Mouse (Mus musculus): ENCODE measurements at regions not wholly inside any gene's neighbourhood (a gene's known extent, or its start where the extent isn't known, plus 50 kb on each side); places are given as distances from the start of the nearest gene placed in this dataset.

- DNase-seq (ENCODE audit: low spot score in 2 of 2): no peak
Observed at GRCm38 (mm10) chr2:139120905-139121304, 372.8 kb upstream of the Sptlc3 start.

GRCm38 (mm10) chr2:139132121-139132520, 361.6 kb upstream of the Sptlc3 start:
- DNase-seq (ENCODE audit: low spot score in 2 of 2): no peak

GRCm38 (mm10) chr2:139147004-139147403, 346.7 kb upstream of the Sptlc3 start:
- DNase-seq (ENCODE audit: low spot score in 2 of 2): no peak

DNA sequence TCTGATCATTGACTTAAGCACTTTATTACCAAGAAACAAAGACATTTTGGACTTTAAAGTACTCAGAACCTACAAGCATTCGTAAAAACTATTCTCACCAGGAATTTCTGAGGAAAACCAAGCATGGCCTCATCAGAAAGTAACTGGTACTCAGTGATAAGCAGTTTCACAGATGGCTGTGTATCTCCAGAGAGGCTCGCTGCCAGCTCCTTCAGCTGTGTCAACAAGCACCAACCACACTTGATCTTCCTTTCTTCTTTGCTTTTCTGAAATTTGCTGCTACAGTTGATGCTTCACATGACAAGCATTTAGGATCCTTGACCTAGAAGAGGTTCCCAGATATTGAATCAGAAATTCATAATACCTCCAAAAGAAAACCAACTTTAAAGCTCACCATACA, 314.1 kb upstream of the Sptlc3 start:
- no peak for DNase-seq (ENCODE audit: low spot score in 2 of 2)

GRCm38 (mm10) chr2:139198281-139198680, 295.4 kb upstream of the Sptlc3 start:
- no peak for DNase-seq (ENCODE audit: low spot score in 2 of 2)

DNA sequence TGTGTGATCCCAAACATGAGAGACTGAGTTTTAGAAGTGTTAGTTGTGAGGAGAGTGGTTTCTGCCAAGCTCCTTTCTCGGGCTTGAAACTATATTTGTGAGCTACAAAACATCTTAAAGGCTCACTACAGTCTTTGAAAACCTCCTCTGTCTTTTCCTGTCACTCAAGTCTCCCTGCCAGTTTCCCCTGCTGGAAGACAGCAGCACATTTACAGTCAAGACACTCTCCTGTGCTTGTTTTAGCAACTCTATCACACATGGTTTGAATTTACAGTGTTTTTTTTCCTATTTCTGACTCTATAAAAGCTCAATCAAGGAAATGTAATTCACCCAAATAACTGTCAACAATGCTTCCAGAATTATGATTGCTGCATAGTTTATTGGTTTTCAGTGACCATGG, 286.1 kb upstream of the Sptlc3 start:
- no peak for DNase-seq (ENCODE audit: low spot score in 2 of 2)

- no peak for DNase-seq (ENCODE audit: low spot score in 2 of 2)
Observed at GRCm38 (mm10) chr2:139220757-139221400, 272.8 kb upstream of the Sptlc3 start.

- no peak for DNase-seq (ENCODE audit: low spot score in 2 of 2)
Observed at GRCm38 (mm10) chr2:139230453-139230852, 263.3 kb upstream of the Sptlc3 start.

DNA sequence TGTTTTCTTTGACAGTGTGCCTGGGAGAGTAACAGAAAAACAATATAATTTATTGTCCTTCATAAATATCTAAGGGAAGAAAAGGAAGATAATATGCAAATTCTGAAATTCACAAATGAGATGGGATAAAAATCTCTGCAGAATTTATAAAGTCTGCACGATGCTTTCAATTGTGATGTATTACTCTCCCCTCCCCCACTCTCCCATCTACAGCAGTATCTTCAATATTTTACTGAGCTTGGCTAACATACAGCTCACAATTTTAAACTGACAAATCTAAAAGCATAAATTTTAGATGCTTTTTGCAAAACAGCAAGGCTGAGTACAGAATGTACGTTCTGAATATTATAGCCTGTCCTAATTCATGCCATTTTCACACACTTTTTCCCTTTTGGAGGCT, 243.6 kb upstream of the Sptlc3 start:
- DNase-seq (ENCODE audit: low spot score in 2 of 2): no peak

DNA sequence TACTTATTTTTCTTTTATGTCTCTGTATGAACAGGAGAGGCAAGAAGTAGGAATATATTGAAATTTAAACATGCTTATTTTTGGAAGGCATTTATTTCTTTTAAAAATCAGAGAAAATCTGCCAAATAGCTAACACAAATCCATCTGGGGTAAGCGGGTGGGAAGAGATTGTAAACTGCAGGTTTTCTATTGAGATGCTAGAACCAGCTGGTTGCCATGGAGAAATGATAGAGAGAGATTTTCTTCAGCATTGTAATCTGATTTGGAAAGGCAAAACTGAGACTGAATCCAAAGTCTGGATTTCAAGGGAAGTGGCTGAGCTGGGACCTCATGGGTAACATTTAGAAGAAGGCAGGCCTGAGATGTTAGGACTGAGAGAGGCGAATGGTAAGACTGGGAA, 226.6 kb upstream of the Sptlc3 start:
- DNase-seq (ENCODE audit: low spot score in 2 of 2): no peak

GRCm38 (mm10) chr2:139276581-139276980, 217.1 kb upstream of the Sptlc3 start:
- no peak for DNase-seq (ENCODE audit: low spot score in 2 of 2)

DNA sequence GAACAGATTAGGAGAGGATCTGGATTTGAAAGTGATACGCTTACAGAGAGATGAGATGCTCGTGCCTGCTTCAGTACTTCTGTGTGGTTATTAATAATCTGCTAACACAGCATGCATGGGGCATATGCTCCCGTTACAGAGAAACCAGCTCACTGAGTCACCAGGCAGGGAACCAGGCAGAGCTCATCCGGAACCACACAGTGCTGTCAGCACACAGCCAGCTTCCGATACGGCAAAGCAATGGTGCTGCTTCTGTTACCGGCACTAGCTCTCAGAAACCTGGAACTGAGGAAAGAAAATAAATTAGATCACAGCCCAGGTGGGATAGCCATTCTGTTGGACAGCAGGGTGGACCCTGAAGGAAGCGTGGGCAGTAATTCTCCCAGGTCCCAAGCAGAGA, 216.1 kb upstream of the Sptlc3 start:
- no peak for DNase-seq (ENCODE audit: low spot score in 2 of 2)

DNA sequence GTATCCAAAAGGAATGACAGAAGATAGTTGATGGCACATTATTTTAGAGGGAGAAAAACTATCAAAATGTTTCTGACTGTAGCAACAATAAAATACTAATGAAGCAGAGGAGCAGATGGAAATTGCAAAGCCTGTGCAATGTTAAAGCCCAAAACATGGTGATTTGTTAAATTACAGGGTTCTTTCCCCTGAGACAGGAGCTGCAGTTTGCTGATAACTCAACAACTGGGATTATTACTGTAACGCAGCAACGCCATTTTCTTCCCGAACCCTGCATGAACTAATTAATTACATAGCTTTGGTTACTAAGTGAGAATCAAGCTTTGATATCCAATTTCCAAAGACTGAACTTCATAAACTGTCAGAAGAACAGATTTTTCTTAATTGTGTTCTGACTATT, 212.7 kb upstream of the Sptlc3 start:
- DNase-seq (ENCODE audit: low spot score in 2 of 2): no peak

GRCm38 (mm10) chr2:139284315-139284714, 209.4 kb upstream of the Sptlc3 start:
- DNase-seq (ENCODE audit: low spot score in 2 of 2): no peak

DNA sequence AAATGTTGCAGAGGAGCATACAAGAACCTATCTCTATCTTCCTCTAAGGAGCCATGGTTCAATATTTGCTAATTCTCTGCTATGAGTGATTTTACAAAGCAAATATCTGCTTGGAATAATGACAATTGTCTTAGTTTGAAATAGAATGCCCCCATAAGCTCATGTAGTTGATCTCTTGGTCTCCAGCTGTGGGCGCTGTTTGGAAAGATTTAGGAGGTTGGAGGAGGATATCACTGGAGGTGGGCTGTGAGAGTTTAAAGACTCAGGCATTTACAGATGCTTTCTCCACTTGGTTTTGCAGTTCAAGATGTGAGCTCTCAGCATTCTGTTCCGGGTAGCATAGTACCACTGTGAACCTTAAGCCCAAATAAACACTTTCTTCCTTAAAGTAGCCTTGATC, 207.3 kb upstream of the Sptlc3 start:
- no peak for DNase-seq (ENCODE audit: low spot score in 2 of 2)

DNA sequence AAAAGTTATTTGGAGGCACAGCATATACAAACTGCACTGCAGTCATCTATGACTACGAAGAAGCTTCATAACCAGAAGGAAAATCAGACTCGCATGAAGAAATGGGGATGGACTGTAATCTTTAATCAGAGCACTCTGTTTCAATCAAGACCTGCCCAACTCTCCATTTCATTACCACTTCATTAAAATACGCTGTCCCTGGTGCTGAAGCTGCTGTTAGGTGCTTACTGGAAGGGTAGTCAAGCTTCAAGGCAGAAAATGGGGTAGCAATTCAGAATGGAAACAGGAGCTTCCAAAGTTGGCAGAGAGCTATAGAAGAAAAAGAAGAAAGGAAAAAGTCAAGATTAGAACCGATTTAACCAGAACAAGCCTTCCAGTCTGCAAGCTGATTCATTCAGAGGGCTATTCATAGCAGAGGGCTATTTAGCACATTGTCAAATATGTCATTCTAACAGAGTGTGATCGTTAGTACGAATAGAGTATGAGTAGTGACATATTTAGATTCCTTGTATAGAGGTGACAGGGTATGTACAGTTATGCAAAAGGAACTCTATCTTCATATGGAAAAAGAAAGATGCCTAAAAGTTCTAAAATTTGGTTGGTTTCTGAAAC, 195.1 kb upstream of the Sptlc3 start:
- DNase-seq (ENCODE audit: low spot score in 2 of 2): no peak

DNA sequence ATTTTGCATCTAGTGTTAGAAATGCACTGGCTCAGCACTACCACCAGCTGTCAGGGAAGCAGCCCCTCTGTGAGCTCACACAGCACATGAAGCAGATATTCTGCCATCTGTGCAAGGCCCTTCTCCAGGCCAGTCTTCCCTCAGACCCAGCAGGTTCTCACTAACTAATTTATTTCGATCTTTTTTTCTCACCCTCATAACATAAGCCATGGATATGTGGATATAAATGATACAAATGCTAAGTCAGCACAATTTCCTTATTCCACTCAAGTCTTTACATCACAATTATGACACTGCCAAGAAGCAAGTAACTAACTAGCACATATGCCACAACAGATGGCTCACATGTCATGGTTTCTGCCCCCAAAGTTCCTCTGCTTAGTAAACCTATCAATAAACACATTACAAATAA, 182.3 kb upstream of the Sptlc3 start:
- DNase-seq (ENCODE audit: low spot score in 2 of 2): no peak

DNA sequence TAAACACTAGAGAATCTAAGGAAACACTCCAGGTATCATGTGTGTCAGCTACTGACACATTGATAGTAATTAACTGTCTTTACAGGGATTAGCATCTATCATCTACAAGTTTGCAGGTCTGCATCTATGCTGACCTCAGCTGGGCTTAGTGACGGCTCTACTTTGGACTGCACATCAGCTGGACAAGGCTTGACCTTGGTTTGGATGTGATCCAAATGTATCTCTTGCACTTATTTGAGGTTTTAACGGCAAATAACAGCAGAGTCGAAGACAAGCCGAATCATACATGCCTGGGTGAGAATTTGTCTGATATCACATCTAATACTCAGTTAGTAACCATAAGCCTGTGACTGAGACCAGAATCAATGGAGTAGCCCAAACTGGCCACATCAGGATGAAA, 181.7 kb upstream of the Sptlc3 start:
- no peak for DNase-seq (ENCODE audit: low spot score in 2 of 2)

DNA sequence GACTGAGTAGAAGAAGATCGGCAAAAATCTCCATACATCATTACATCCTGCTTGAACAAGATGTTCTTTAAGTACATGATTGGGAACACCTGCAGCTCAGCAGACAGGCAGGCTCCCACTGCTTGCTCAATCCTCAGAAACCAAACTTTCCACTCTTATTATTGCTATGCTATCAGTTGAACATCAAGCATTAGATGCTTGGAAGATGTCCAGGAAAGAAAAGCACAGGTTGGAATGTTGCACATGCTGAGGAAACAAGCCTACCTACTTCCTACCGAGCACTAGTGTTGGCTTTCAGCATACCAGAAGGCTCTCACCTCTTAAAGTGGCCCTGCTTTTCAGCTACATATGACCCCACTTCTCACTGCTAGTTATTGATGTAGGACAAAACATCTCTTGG, 171.2 kb upstream of the Sptlc3 start:
- DNase-seq (ENCODE audit: low spot score in 2 of 2): no peak

DNA sequence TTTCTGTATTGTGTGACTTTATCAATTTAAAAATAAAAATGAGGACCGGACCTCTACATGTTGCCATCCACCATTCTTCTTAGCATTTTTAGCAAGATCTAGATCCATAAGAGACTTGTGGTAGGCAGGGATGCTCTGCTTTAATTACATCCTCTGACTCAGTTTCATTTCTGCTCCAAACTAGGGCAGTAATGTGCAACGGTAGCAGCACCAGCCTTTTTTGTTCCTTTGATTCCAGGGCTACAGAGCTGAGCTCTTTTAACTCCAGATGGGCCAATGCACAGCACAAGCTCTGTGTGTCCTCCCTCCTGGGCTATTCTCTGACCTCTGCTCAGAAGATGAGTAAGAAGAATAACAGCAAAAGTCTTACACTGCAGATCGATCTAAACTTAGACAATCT, 168.2 kb upstream of the Sptlc3 start:
- no peak for DNase-seq (ENCODE audit: low spot score in 2 of 2)

DNA sequence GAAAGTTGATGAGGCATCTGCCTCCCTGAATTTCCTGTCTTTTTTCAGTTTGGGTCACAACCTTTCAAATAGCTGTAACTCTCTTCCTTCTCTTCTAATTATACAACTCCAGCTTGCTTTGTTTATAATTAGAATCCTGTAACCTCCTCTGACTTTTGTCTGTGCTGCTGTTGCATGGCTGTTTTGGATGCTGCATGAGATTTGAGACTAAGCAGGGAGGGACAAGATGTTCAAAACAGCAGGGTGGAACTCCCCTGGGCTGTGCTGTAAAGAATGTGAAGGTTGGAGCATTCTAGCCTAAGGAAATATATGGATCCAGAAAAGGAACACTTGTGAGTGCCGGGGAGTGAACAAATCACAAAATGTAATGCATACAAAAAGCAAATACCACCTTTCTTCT, 159.0 kb upstream of the Sptlc3 start:
- DNase-seq (ENCODE audit: low spot score in 2 of 2): no peak

- DNase-seq (ENCODE audit: low spot score in 2 of 2): no peak
Observed at GRCm38 (mm10) chr2:139338240-139338639, 155.5 kb upstream of the Sptlc3 start.

- DNase-seq (ENCODE audit: low spot score in 2 of 2): no peak
Observed at GRCm38 (mm10) chr2:139356280-139357010, 137.3 kb upstream of the Sptlc3 start.
